Mouse (Mus musculus): ENCODE measurements around the gene Dennd4a. TPM values are rescaled to one million over a fixed set of nuclear protein-coding genes. Genes with fewer than 3 reads are reported as not detected.

Dennd4a gene
- polyA plus RNA-seq, 1 experiment from 2014 or later: 8.5 TPM

- Histone ChIP-seq H3K4me1 (peaks cover 13% of the 10 kb centered on the region), H3K9ac (no peak overlapping the region), H3K27me3 (no peaks in the 10 kb centered on the region), H3K4me3 (replicated peaks) (no peak overlapping the region), H3K27ac (replicated peaks) (peak overlapping the region; percentile 66; the same call in 1 of the 2 replicates), H3K4me2 (replicated peaks) (no peak overlapping the region), H3K9me3 (replicated peaks) (no peaks in the 10 kb centered on the region), H3K36me3 (no peaks in the 10 kb centered on the region)
- 44% methylated on average over 8 of the region's 8 CpGs for WGBS
- ATAC-seq (ENCODE audit: insufficient number of reproducible peaks, low FRiP score, low TSS enrichment, low read depth): peak; percentile 56; the same call in 1 of the 2 replicates
Observed at GRCm38 (mm10) chr9:64926201-64926991, 115.3 kb downstream of the Dennd4a start.

DNA sequence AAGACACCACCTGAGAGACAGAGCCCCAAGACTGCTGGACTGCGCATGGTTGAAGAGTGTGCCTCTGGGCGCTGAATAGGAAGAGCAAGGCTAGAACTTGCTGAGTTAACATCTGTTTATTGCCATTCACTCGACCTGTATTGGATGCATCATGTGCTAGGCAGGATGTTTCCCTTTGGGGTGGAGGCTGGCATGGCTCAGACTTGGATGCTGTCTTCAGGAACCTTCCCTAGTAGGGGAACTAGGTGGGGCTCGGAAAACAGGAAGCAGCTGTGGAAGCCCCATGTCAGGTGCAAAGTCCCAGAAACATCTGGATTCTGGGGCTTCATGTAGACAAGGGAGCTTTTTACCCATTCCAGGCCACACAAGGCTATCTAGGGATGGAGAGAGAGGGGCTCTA lies 119.1 kb downstream of the Dennd4a start:
- no peak overlapping the region for H3K4me2 ChIP-seq (replicated peaks)
- H3K4me3 ChIP-seq (replicated peaks): no peak overlapping the region
- H3K36me3 ChIP-seq: no peaks in the 10 kb centered on the region
- H3K9ac ChIP-seq: no peak overlapping the region
- WGBS: 66% methylated on average over 4 of the region's 4 CpGs
- no peak overlapping the region for H3K27ac ChIP-seq (replicated peaks)
- H3K27me3 ChIP-seq: no peaks in the 10 kb centered on the region
- no peaks in the 10 kb centered on the region for H3K9me3 ChIP-seq (replicated peaks)
- ATAC-seq (ENCODE audit: insufficient number of reproducible peaks, low FRiP score, low TSS enrichment, low read depth): no peak
- H3K4me1 ChIP-seq: peaks cover 21% of the 10 kb centered on the region

DNA sequence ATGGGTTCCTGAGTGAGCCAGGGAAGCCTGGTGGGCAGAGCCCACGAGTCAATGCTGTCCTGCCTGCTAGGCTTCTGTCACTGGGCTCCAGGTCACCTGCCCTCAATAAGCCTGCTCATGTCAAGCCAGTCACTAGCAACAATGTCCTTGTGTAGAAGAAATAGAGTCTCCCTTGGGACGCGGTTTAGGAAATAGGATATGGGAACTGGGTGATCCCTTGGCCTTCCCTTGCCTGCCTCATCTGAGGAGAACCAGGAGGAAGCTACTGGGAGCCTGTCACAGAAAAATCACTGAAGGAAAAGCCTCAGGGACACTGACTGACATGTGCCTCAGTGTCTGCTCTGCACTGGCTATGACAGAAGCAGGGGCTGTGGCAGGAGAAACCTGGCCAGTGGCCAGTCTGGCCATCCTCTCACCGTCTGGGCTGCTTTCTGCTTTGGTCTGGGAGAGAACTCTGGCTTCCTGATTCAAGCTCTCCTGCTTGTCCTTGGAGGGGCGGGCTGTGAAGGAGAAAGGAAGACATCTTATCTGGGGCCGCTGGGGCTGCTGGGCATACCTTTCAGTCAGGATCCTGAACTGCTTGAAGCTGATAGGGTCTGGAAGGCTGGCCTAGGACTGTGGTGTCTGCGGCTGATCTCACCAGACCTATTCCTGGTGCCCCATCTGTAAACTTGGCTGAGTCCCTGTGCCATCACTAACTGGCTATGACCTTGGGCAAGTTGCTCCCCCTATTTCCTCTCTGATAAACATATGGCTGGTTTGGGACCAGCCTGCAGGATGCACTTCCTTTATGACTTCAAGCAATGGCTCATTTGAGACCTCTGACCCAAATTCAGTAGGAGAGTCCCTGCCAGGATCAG lies 120.8 kb downstream of the Dennd4a start:
- Histone ChIP-seq H3K4me1 (peaks cover 12% of the 10 kb centered on the region; the same call in 1 of the 2 replicates), H3K9ac (no peak overlapping the region), H3K4me3 (replicated peaks) (no peak overlapping the region), H3K9me3 (replicated peaks) (no peaks in the 10 kb centered on the region), H3K27ac (replicated peaks) (no peak overlapping the region), H3K4me2 (replicated peaks) (no peak overlapping the region), H3K27me3 (no peaks in the 10 kb centered on the region), H3K36me3 (no peaks in the 10 kb centered on the region)
- no peak for ATAC-seq (ENCODE audit: insufficient number of reproducible peaks, low FRiP score, low TSS enrichment, low read depth)
- 67% methylated on average over 7 of the region's 7 CpGs for WGBS

DNA sequence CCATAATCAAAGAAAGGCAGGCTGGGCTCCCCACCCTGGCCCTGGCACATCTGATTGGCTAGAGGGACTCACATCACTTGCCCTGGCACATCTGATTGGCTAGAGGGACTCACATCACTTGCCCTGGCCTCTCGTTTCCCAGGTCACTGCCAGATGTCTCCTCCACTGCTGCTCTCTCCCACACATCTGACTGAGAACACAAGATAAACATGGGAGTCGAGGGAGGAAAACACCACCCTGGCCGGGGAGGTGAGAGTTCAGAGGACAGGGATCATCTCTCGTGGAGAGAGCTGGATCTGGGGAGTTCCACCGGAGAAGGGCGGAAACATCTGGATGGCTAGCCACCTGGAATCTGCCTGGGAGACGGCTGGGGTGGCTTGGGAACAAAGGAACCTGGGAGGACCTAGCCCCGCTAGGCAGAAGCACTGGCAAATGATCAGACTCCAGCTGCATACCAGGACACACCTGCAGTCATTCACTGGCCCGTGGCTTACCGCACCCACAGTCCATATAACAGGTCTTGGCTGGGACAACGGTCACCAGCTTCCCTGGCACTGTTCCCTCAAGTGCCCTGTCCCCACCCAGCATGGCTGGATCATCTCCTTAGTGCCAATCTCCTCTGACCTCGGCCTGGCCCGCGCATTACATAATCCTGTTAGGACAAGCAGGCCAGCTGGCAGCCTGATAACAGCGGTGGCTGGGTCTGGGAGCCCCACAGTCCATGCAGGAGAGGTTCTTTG lies 123.0 kb downstream of the Dennd4a start:
- H3K9me3 ChIP-seq (replicated peaks): no peaks in the 10 kb centered on the region
- H3K36me3 ChIP-seq: no peaks in the 10 kb centered on the region
- ATAC-seq (ENCODE audit: insufficient number of reproducible peaks, low FRiP score, low TSS enrichment, low read depth): no peak
- 0 out of 2 replicates have a peak, but pooled peaks cover 8% of the 10 kb centered on the region for H3K4me1 ChIP-seq
- H3K27me3 ChIP-seq: no peaks in the 10 kb centered on the region
- WGBS: 54% methylated on average over 15 of the region's 15 CpGs
- H3K9ac ChIP-seq: no peak overlapping the region
- no peak overlapping the region for H3K4me2 ChIP-seq (replicated peaks)
- H3K27ac ChIP-seq (replicated peaks): no peak overlapping the region
- no peak overlapping the region for H3K4me3 ChIP-seq (replicated peaks)

DNA sequence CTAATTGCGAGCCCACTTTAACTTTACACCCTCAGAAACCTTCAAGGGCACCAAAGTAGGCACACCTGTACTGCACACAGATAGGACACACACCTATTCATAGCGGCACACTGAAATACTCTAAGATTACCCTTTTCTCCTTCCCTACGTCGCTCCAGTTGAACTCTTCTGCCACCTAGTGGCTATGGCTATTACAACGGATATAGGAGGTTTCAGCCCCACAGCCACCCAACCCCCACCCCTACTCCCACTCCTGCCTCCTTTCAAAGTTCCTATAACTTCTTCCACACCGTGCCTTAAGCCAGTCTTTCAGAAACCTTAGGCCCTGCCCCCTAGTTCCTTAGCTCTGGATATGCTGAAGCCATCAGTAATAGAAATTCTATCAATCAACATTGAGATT lies 125.4 kb downstream of the Dennd4a start:
- WGBS: 7% methylated on average over 6 of the region's 6 CpGs
- Histone ChIP-seq H3K9ac (no peak overlapping the region), H3K9me3 (replicated peaks) (no peaks in the 10 kb centered on the region), H3K27me3 (no peaks in the 10 kb centered on the region), H3K4me1 (0 out of 2 replicates have a peak, but pooled peaks cover 8% of the 10 kb centered on the region), H3K4me3 (replicated peaks) (no peak overlapping the region), H3K36me3 (no peaks in the 10 kb centered on the region), H3K4me2 (replicated peaks) (no peak overlapping the region), H3K27ac (replicated peaks) (no peak overlapping the region)
- no peak for ATAC-seq (ENCODE audit: insufficient number of reproducible peaks, low FRiP score, low TSS enrichment, low read depth)

DNA sequence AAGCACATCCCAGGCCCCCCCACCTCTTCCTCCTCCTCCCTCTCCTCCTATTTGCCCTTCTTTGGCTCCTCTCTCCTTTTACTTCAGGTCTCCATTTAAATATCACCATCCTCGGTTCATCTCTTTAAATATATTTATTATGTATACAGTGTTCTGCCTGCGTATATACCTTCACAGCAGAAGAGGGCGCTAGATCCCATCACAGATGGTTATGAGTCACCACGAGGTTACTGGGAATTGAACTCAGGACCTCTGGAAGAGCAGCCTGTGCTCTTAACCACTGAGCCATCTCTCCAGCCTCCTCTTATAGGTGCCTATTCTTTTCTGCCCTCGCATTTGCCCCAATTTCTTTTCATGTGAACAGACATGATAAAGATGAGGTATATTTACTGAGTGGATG lies 126.4 kb downstream of the Dennd4a start:
- Histone ChIP-seq H3K4me3 (replicated peaks) (no peak overlapping the region), H3K9me3 (replicated peaks) (no peaks in the 10 kb centered on the region), H3K36me3 (no peaks in the 10 kb centered on the region), H3K27ac (replicated peaks) (no peak overlapping the region), H3K4me1 (0 out of 2 replicates have a peak, but pooled peaks cover 8% of the 10 kb centered on the region), H3K27me3 (no peaks in the 10 kb centered on the region), H3K9ac (no peak overlapping the region), H3K4me2 (replicated peaks) (no peak overlapping the region)
- WGBS: 56% methylated on average over 5 of the region's 5 CpGs
- ATAC-seq (ENCODE audit: insufficient number of reproducible peaks, low FRiP score, low TSS enrichment, low read depth): no peak

DNA sequence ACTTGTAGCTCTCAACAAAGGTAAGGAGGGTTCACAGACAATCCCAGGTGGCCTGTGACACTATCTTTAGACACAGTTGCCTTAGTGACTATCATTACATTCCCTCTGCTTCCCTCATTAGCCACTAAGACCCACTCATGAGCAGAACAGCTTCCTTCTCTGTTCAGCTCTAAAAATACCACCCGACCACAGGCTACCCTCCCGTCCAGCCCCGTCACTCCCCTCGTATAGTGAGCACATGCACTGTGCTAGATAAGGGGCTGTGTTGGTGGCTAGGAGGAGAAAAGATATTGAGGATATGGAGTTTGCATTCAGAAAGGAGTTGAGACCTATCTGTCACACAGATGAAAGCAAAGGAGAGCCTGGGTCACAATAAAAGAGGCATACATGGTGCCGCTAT lies 127.4 kb downstream of the Dennd4a start:
- no peak for ATAC-seq (ENCODE audit: insufficient number of reproducible peaks, low FRiP score, low TSS enrichment, low read depth)
- Histone ChIP-seq H3K9ac (no peak overlapping the region), H3K4me1 (0 out of 2 replicates have a peak, but pooled peaks cover 8% of the 10 kb centered on the region), H3K27ac (replicated peaks) (no peak overlapping the region), H3K9me3 (replicated peaks) (no peaks in the 10 kb centered on the region), H3K4me3 (replicated peaks) (no peak overlapping the region), H3K27me3 (no peaks in the 10 kb centered on the region; the same call in 1 of the 2 replicates), H3K36me3 (no peaks in the 10 kb centered on the region), H3K4me2 (replicated peaks) (no peak overlapping the region)
- 76% methylated on average over 5 of the region's 5 CpGs for WGBS

DNA sequence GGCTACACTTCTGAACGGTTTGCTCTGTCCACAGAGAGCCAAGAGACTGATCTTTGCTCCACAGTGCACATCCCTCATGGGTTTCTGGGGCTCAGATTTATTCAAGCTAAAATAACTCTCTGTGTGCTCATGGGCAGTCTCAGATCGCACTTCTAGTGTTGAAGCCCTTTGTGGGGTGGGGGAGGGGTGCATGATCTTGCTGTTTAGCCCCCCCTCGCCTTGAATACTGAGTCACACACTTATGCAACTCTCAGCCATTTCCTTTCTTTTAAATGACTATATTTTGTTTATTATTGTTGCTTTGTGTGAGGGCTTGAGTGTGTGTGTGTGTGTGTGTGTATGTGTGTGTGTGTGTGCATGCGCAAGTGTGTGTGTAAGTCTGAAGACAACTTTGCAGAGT lies 128.1 kb downstream of the Dennd4a start:
- no peaks in the 10 kb centered on the region; the same call in none of the 2 replicates for H3K27me3 ChIP-seq
- no peaks in the 10 kb centered on the region for H3K9me3 ChIP-seq (replicated peaks)
- no peak overlapping the region for H3K4me3 ChIP-seq (replicated peaks)
- H3K27ac ChIP-seq (replicated peaks): no peak overlapping the region
- H3K4me1 ChIP-seq: 0 out of 2 replicates have a peak, but pooled peaks cover under 1% of the 10 kb centered on the region
- no peak overlapping the region for H3K9ac ChIP-seq
- WGBS: 52% methylated on average over 4 of the region's 4 CpGs
- ATAC-seq (ENCODE audit: insufficient number of reproducible peaks, low FRiP score, low TSS enrichment, low read depth): no peak
- no peaks in the 10 kb centered on the region for H3K36me3 ChIP-seq
- no peak overlapping the region for H3K4me2 ChIP-seq (replicated peaks)

DNA sequence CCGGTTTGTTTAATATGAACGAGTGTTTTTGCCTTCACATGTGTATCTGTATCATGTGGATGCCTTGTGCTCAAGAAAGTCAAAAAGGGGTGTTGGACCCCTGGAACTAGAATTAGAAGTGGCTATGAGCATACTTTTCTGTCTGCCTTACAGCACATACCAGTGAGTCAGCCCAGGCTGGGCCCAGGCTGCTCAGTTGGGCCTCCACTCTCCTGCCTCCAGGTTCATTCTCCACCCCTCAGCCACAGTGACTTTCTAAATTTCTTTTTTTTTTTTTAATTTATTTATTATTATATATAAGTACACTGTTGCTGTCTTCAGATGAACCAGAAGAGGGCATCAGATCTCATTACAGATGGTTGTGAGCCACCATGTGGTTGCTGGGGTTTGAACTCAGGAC lies 128.7 kb downstream of the Dennd4a start:
- 87% methylated on average over 2 of the region's 2 CpGs for WGBS

GRCm38 (mm10) chr9:64940731-64941346 lies 129.7 kb downstream of the Dennd4a start:
- Histone ChIP-seq H3K4me1 (no peaks in the 10 kb centered on the region), H3K9me3 (replicated peaks) (no peaks in the 10 kb centered on the region), H3K9ac (no peak overlapping the region), H3K4me3 (replicated peaks) (no peak overlapping the region), H3K27ac (replicated peaks) (no peak overlapping the region), H3K36me3 (no peaks in the 10 kb centered on the region), H3K27me3 (no peaks in the 10 kb centered on the region; the same call in none of the 2 replicates), H3K4me2 (replicated peaks) (no peak overlapping the region)
- WGBS: 58% methylated on average over 11 of the region's 11 CpGs
- ATAC-seq (ENCODE audit: insufficient number of reproducible peaks, low FRiP score, low TSS enrichment, low read depth): no peak

More for the DNA sequence above, 128.7 kb downstream of the Dennd4a start:
- H3K27ac ChIP-seq (replicated peaks): no peak overlapping the region
- H3K4me2 ChIP-seq (replicated peaks): no peak overlapping the region
- no peak for ATAC-seq (ENCODE audit: insufficient number of reproducible peaks, low FRiP score, low TSS enrichment, low read depth)
- H3K27me3 ChIP-seq: no peaks in the 10 kb centered on the region; the same call in none of the 2 replicates
- H3K9ac ChIP-seq: no peak overlapping the region
- H3K4me1 ChIP-seq: no peaks in the 10 kb centered on the region
- no peaks in the 10 kb centered on the region for H3K9me3 ChIP-seq (replicated peaks)
- H3K36me3 ChIP-seq: no peaks in the 10 kb centered on the region
- no peak overlapping the region for H3K4me3 ChIP-seq (replicated peaks)
